Mouse (Mus musculus) large intestine, adult 2 months (tissue): ENCODE results near the gene Fam102a. TPM values are rescaled to one million over a fixed set of nuclear protein-coding genes. Genes with fewer than 3 reads are reported as not detected.

Experiments
- DNase-seq: peaks from one replicate; pipeline ENCODE4 v3.0.0-alpha.2; 2012; ENCODE audit warnings: low read depth, low spot score
- WGBS: fragments of 180-500 bp; shearing (Covaris S2); methylation state at CpG from one replicate; pipeline ENCODE4 v1.1.7; 2018; 5-methylcytosine and 5-hydroxymethylcytosine counted together
- polyA plus RNA-seq: library from polyadenylated mRNA; depleted of rRNA; stranded (reverse); fragments of >200 nt; gene quantifications from 2 replicates; pipeline ENCODE4 v1.2.3, GENCODE M21; 2012; rRNA removed

Gene Fam102a
- polyA plus RNA-seq, 1 experiment: 37.4 TPM

- no peak for DNase-seq
- WGBS: 37% methylated on average over 3 of the region's 3 CpGs
These were observed 64.3 kb downstream of the Fam102a start, which contains the start of gene St6galnac6 for GRCm38 (mm10) chr2:32599409-32599808. Gene St6galnac6 (plus strand): TSS chr2:32599709.

DNA sequence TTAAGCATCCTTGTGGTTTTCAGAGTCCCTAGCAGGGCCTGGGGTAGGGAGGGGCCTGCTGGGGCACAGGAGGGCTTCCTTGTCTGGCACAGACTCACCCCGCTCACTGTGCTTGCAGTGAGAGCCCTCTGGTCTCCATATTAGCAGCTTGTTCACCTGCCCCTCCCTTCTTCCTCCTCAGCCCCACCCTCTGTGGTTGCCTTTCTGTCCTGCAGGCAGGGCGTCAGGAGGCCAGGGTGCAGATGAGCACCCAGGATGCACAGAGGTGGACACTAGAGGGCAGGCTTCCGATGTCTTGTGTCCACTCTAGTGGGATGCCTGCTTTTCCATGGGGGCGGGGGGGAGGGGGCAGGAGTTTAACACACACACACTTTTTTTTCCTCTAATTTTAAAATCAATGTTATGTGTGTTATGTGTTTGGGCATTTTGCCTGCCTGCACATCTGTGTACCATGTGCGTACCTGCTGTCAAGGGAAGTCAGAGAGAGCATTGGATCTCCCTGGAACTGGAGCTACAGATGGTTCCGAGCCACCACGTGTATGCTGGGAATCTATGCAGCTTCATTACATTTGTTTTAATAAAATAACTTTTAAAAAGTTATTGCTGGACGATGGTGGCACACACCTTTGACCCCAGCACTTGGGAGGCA is 66.4 kb downstream of the Fam102a start:
- no peak for DNase-seq
- 20% methylated on average over 8 of the region's 8 CpGs for WGBS

- 1% methylated on average over 11 of the region's 11 CpGs for WGBS
- no peak for DNase-seq
These were observed 67.5 kb downstream of the Fam102a start for GRCm38 (mm10) chr2:32602600-32603054.

GRCm38 (mm10) chr2:32604631-32605030 is 69.5 kb downstream of the Fam102a start:
- no peak for DNase-seq
- 54% methylated on average over 10 of the region's 10 CpGs for WGBS

DNA sequence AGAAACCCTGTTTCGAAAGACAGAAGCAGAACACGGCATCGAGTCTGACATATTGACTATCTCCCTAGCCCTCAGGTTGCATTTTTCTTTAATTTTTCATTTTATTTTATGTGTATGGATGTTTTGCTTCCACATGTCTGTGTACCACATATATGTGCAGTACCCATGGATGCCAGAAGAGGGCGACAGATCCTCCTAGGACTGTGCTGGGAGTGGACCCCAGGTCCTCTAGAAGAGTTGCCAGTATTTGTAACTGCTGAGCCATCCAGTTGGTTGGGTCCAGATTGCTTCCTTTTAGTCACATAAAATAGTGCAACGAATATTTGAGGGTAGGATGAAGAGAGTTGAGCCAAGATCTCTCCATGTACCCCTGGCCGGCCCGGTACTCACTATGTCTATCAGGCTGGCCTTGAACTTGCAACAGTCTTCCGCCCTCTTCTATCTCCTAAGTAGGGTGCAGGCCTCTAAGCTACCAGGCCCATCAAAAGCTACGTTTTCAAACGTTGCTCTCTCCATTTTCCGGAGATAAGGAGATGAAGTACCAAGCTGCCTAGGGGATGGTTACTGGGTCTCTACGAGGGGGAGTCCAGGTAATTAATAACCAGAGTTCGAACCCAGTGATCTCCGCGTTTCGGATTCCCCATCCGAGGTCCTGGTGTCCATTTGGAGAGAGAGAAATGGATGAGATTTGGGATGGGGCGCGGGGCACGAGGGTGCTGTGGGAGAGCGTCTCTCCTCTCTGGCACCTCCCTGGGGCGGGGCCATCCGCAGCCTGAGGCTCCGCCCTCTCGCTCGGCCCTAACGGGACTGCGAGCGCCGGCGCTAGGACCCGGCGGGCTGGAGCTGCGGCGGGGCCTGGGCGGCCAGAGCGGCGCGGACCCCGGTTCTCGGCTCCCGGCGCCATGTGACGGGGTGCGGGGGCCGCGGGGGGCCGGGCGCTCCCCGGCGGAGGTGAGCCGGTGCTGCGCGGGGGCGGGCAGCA is 71.3 kb downstream of the Fam102a start:
- DNase-seq: no peak
- 16% methylated on average over 48 of the region's 55 CpGs for WGBS

DNA sequence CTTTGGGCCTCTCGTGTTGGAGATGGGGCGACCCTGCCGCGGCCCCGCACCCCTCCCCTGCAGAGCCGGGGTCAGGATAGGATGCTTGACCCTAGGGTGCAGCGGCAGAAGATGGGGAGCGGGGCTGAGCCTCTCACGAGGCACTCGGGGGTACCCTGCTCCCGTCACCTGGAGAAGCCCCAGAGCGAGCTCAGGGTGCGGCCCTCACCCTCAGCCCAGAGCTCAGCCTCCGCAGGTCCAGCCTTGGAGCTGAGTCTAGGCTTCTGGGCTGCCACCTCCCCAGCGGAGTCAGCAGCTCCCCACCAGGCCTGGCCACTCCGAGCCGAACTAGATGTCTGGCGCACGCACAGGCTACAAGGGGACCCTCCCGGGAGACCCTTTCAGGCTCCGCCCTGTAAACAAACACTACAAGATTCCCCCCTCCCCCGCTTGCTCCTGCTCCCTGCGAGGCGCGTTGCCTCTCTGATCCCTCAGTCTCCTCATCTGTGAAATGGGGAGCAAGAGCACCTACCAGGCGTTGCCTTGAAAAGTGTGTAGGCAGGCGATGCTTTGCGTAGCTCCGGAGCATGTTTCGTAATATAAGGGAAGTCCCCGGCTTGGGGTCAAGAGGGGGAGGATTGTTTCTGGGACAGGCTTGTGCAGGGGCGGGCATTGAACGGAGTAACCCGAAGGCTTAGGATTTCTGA is 72.3 kb downstream of the Fam102a start:
- 12% methylated on average over 34 of the region's 34 CpGs for WGBS
- DNase-seq: no peak

- no peak for DNase-seq
These were observed 73.1 kb downstream of the Fam102a start for GRCm38 (mm10) chr2:32608141-32608777.

GRCm38 (mm10) chr2:32608778-32609435 is 73.8 kb downstream of the Fam102a start:
- no peak for DNase-seq

More at GRCm38 (mm10) chr2:32608141-32608777, 73.1 kb downstream of the Fam102a start:
- WGBS: 21% methylated on average over 25 of the region's 25 CpGs

DNA sequence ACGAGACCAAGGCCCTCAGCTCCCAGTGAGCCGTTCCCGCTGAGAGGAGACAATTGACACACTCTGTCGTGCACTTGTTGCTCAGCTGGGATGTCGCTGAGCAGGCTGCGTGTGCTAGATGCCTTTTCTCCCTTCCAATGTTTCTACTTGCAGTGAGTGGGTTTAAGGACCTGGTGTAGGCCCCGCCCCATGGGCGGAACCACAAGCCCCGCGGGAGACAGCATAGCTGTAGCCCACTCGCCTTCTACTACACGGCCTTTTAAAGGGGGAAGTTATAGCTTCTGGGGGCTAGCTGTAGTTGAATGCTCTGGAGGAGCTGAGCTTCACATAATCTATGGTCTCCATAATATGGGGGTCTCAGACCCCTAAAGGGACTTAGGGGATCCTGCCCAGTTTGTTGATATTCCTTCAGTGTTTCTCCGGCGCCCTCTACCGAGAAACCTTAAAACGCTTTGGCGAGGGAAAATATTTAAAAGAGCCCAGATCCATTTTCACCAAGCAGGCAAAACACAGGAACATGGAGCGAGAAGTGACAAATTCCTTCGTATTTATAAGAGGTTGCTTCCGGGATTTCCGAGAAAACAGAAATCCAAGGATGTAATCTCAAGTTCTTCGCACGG is 75.6 kb downstream of the Fam102a start:
- no peak for DNase-seq
- 23% methylated on average over 23 of the region's 23 CpGs for WGBS

More at GRCm38 (mm10) chr2:32608778-32609435, 73.8 kb downstream of the Fam102a start:
- WGBS: 60% methylated on average over 18 of the region's 18 CpGs

DNA sequence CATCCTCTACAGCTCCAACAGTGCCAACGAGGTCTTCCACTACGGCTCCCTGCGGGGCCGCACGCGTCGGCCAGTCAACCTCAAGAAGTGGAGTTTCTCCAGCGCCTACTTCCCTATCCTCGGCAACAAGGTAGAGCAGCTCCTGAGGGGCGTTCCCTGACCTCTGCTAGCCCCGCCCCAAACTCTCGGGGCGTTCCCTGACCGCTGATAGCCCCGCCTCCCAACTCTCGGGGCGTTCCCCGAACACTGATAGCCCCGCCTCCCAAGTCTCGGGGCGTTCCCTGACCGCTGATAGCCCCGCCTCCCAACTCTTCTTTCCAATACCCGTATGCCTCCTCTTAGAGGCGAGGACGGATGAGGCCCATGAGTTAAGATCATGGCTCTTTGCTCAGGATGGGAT is 77.1 kb downstream of the Fam102a start:
- DNase-seq: no peak
- WGBS: 79% methylated on average over 26 of the region's 26 CpGs

DNA sequence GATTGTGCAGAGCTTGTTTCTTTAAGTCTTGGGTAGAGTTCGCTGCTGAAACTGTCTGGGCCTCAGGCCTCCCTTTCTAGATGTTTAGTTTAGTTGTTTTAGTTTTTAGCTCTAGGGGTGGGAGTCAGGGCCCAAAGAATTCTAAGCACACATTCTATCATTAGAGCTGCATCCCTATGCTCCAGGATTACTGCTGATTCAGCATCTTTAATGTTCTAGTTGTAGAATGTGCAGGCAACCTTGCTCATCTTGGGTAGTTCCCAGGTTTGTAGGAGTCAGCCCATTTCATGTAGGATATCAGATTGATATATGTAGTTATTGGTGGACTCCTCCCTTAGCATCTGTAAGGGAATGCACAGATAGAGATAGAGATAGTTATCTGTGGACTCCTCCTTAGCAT is 82.0 kb downstream of the Fam102a start:
- WGBS: 97% methylated on average over 1 of the region's 1 CpGs
- no peak for DNase-seq

GRCm38 (mm10) chr2:32617601-32618000 is 82.5 kb downstream of the Fam102a start:
- 90% methylated on average over 4 of the region's 4 CpGs for WGBS
- no peak for DNase-seq

DNA sequence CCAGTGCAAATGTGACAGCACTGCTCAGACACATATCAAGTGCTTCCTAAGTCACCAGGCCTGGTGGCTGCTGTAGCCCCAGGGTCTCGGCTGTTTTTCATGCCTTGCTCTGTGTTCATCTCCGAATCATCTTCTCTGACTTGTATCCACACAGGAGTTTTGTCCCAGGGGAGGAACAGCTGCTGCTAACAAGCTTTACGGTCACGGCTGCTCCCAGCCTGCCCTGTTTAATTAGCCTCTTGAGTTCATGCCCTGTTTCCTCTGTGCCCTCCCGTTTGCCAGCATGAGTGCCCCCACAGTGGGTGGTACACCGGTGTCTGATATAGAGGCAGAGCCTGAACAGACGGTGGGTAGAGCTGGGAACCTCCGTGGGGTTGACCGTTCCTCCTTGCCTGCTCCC is 82.9 kb downstream of the Fam102a start:
- 76% methylated on average over 9 of the region's 9 CpGs for WGBS

More for the DNA sequence above, 82.9 kb downstream of the Fam102a start:
- no peak for DNase-seq

Other genes with a start within 250 kb of the Fam102a start
- gene Golga2, start 247.9 kb upstream of the Fam102a start, polyA plus RNA-seq: 26.0 and 30.7 TPM in 2 replicates
- 155 and 159 TPM in 2 replicates for gene Swi5, start 247.3 kb upstream of the Fam102a start, polyA plus RNA-seq
- 102 and 176 TPM in 2 replicates for gene Ciz1, start 183.0 kb upstream of the Fam102a start, polyA plus RNA-seq
- gene Dnm1, start 182.0 kb upstream of the Fam102a start, polyA plus RNA-seq: 100 and 165 TPM in 2 replicates
- 103 and 107 TPM in 2 replicates for gene 1110008P14Rik, start 153.4 kb upstream of the Fam102a start, polyA plus RNA-seq
- 12.8 and 18.0 TPM in 2 replicates for gene Lcn2, start 147.1 kb upstream of the Fam102a start, polyA plus RNA-seq
- 50.3 and 63.9 TPM in 2 replicates for gene Ptges2, start 139.4 kb upstream of the Fam102a start, polyA plus RNA-seq
- 3.8 and 4.3 TPM in 2 replicates for gene Naif1, start 84.9 kb upstream of the Fam102a start, polyA plus RNA-seq
- gene Slc25a25, start 83.9 kb upstream of the Fam102a start, polyA plus RNA-seq: 22.8 and 25.4 TPM in 2 replicates
- gene Dpm2, start 35.5 kb downstream of the Fam102a start, polyA plus RNA-seq: 149 and 160 TPM in 2 replicates
- 0.11 and 0.48 TPM in 2 replicates for gene Pip5kl1, start 39.5 kb downstream of the Fam102a start, polyA plus RNA-seq
- gene 9430097D07Rik, start 40.4 kb downstream of the Fam102a start, polyA plus RNA-seq: 0.05 TPM in 1 of 2 replicates, not detected in the other
- gene St6galnac4, start 51.8 kb downstream of the Fam102a start, polyA plus RNA-seq: 7.7 and 8.4 TPM in 2 replicates
- gene St6galnac6, start 64.4 kb downstream of the Fam102a start, polyA plus RNA-seq: 15.7 and 16.3 TPM in 2 replicates
- 5.9 and 9.1 TPM in 2 replicates for gene Ak1, start 86.4 kb downstream of the Fam102a start, polyA plus RNA-seq
- 34.5 and 40.7 TPM in 2 replicates for gene Eng, start 111.3 kb downstream of the Fam102a start, polyA plus RNA-seq
- 31.5 TPM in 2 replicates for gene Fpgs, start 168.8 kb downstream of the Fam102a start, polyA plus RNA-seq
- gene Cdk9, start 177.7 kb downstream of the Fam102a start, polyA plus RNA-seq: 93.8 and 96.5 TPM in 2 replicates
- gene Sh2d3c, start 185.7 kb downstream of the Fam102a start, polyA plus RNA-seq: 8.4 and 14.2 TPM in 2 replicates
- 0.14 TPM in 1 of 2 replicates, not detected in the other for gene 6330409D20Rik, start 205.7 kb downstream of the Fam102a start, polyA plus RNA-seq
- gene Tor2a, start 221.9 kb downstream of the Fam102a start, polyA plus RNA-seq: 93.7 and 110 TPM in 2 replicates
- gene Ttc16, start 240.3 kb downstream of the Fam102a start, polyA plus RNA-seq: 0.58 and 1.4 TPM in 2 replicates
- gene Ptrh1, start 240.5 kb downstream of the Fam102a start, polyA plus RNA-seq: 17.4 and 30.9 TPM in 2 replicates
- not detected in 2 replicates for gene Cfap157, start 249.1 kb downstream of the Fam102a start, polyA plus RNA-seq